Mouse (Mus musculus) NIH3T3 (cell line): ENCODE results near the gene Ampd2.

Experiments used
- DNase-seq: peaks from one replicate; pipeline ENCODE4 v3.0.0-alpha.2; 2012; ENCODE audit warnings: low read depth

Ampd2 gene

GRCm38 (mm10) chr3:108094976-108095760, 8.7 kb upstream of the Ampd2 start:
- DNase-seq, result no peak

- no peak for DNase-seq
These were observed 7.7 kb upstream of the Ampd2 start for GRCm38 (mm10) chr3:108094146-108094545.

DNA sequence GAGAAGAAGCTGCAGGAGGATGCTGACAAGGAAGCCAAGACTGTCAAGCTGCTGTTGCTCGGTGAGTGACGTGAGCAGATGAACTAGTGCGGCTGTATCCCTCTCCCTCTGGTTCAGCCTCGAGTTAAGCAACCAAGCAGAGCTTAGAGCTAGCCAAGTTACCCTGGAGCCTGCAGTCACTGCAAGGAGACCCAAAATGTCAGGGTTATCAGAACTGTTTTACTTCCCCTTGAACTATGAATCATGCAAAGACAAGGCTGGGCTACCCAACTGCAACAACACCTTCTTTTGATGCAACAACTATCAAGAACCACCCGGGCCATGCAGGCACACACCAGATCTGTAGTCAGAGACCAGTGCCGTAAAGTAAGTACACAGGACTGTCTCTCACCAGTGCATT, 6.9 kb upstream of the Ampd2 start:
- DNase-seq, result no peak

- DNase-seq, result no peak
These were observed 6.2 kb upstream of the Ampd2 start, which contains the start of gene Gnat2 for GRCm38 (mm10) chr3:108092536-108093115. TSS of gene Gnat2 (plus strand) at chr3:108092789.

DNA sequence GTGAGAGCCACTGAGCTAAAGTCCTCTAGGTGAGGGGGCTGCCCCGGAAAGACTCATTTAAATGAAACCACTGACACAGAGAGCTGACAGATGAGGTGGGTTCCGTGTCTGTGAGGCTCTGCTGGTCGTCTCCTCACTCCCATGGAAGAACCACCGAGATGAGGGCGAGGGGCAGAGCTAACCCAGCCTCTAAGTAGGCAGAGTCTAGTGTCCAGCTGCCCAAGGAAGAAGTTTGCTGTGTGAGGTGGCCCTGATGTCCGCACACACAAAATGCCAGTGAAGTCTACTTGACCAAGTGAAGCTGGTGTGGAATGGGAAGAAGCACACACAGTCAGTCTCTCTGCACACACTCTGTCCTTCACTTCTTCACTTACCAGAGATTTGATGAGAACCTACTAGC, 5.6 kb upstream of the Ampd2 start:
- no peak for DNase-seq

GRCm38 (mm10) chr3:108090561-108090960, 4.1 kb upstream of the Ampd2 start:
- no peak for DNase-seq

DNA sequence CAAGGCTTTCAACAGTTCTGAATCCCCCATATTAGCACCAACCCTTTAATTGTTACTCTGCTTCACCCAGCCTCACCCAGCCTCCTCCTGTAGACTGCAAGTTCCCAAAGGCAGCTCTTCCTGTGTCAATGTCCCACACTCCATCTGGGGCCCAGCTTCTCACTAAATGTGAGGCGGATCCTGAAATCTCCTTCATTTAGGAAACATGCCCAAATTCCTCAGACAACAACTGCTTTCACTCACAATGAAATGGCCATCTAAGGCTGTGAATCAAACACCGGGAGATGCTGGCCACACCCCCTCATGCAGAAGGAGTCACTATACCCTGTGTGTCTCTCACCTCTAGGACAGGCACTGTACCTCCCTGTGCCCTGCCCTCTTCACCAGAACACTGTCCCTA, 3.5 kb upstream of the Ampd2 start:
- peak; percentile 52 for DNase-seq

DNA sequence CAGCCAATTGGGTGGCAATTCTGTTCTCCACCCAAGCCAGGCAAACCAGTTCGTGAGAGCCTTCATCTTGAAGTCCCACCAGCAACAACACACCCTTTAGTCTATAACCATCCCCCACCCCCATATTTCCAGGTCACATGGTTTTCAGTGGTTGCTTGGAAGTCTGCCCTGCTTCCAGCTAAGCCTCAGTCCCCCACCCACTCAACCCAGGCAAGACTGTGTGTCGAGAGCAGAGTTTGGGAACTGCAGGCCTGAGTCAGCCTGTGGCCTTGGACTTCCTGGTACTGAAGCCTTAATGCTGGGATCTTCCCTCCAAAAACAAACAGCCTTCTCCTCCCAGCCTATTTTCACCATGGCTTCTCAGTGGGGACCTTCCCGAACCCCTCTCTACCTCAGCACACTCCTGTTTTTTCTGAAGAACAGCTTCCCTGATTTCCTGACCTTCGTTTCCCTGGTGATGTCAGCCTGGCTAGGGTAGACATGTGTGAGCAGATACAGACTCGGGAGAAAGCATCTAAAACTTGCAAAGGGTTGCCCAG, 2.5 kb upstream of the Ampd2 start:
- peak; percentile 72 for DNase-seq

GRCm38 (mm10) chr3:108087329-108087728, 878 bp upstream of the Ampd2 start:
- DNase-seq, result no peak

- DNase-seq, result peak; percentile 88
These were observed 556 bp downstream of the Ampd2 start for GRCm38 (mm10) chr3:108085721-108086469.

- peak; percentile 94 for DNase-seq
These were observed 1.1 kb downstream of the Ampd2 start for GRCm38 (mm10) chr3:108085281-108085720.

GRCm38 (mm10) chr3:108084767-108085270, 1.6 kb downstream of the Ampd2 start:
- DNase-seq, result no peak

DNA sequence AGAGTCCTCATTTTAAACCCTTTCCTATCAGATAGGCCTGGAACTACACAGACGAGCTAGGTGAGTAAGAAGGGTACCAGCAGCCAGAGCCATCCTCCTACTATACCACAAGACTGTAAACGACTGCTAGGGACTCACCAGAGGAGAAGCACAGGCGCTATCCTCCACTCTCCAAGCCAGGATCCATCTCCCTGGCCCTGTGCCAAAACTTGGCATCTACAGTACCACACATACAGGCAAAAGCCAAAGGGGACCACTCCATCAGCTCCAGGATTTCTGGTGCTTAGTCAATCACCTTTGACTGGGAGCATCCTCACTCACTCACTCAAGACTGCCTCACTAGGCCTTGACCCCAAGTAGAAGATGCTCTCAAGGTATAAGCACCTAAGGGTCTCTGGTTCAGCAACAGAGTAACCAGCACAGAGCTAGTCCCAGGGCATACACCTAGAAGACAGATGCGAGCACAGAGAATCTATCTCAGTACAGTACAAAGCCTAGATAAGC, 2.5 kb downstream of the Ampd2 start:
- no peak for DNase-seq

DNA sequence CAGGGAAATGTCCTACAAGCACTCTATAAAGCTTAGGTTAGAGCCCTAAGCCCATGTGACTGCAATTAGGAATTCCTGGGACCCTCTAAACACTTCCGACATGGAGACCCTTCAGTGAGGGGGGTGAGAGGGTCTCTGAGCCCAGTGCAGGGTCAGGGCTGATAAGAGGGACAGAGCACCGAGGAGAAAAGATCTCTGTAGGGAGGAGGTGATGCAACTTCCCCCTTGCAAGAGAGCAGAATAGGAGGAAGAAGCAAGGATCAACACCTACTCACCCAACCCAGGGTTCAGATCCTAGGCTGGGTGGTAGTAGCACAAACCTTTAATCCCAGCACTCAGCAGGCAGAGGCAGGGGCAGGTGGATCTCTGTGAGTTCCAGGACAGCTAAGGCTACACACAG, 3.3 kb downstream of the Ampd2 start:
- DNase-seq, result no peak

GRCm38 (mm10) chr3:108082251-108082875, 4.1 kb downstream of the Ampd2 start:
- DNase-seq, result no peak

DNA sequence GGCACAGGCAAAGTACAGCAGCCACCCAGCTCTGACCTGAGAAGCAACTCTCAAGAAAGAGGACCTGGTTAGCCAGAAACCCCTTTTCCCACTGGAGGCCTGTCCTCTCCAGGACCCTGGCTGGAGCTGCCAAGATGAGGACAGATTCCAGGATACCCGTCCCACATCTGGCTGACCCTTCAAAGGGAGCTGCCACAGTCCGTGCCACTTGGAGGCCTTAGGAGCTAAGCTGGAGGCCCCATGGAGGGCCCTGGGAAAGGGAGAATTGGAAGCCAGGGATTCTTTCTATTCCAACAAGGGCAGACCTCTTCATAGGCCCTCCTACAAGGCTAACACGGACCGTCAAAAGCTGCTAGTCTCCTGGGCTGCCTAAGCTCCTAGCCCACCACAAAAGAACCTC, 4.8 kb downstream of the Ampd2 start:
- DNase-seq, result no peak

DNA sequence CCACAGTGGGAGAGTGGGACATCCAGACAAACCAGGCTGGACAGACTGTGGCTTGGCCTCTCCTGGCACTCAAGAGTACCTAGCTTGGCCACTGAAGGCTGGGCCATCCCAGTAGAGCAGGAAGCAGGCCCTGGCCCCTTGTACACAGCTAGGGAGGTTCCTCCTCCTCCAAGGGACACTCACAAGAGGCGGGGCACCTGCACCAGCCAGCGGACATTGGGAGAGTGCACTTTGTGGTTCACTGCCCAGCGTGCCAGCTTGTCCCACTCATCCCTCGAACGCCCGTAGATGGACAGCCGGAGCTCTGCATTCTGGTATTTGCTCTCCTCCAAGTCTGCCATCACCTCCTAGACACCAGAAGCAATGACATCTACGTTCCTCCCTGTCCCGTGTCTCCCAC, 9.6 kb downstream of the Ampd2 start:
- DNase-seq, result no peak

GRCm38 (mm10) chr3:108072983-108073569, 13.4 kb downstream of the Ampd2 start:
- DNase-seq, result no peak

DNA sequence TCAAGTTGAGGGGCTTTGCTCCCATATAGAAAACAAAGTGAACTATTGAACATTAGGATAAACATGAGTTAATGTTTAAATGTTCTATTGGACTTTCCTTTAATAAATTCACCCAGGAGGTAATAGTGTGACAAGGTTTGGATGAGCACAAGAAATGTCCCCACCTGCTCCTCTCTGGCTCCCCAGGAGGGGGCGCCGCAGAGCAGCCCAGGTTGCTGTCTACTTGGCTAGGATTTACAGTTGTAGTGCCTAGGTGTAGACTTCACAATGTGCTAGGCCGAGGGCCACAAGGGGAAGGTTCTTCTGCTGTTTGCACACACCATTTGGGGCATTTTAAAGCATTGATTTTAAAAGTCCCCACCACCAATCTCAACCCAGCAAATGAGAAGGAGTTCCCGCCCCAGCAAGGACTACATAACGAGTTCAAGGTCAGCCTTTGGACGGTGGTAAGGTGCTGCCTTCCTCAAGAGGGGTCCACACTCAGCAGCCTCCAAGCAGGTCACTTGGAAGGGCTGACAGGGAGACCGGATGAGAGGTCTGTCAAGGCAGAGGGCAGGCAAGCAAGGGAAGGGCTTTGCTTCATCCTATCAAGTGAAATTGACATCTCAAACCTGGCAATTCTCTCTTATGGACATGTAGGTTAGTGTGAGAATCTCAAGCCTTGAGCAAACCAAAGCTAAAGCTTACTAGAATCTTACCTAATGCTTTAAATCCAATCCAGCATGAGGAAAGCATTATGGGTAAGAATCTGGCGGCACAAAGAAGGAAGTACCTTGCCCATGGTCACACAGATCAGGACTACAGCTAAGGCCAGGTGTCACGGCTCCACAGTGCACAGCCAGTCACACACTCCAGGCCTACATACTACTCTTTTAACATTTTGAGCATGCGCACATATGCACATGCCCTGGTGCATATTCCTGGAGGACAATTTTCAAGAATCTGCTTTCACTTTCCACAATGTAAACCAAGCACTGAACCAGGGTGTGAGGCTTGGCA, 15.9 kb downstream of the Ampd2 start:
- peak; percentile 80 for DNase-seq

- DNase-seq, result no peak
These were observed 17.1 kb downstream of the Ampd2 start for GRCm38 (mm10) chr3:108069231-108069870.
